Mouse (Mus musculus) bone marrow macrophage, adult 2 months (primary cell): Measurements from ENCODE around the gene Xrra1.

Experiments used
- CTCF ChIP-seq: IDR thresholded peaks from 2 replicates; pipeline ENCODE4 v1.5.1; 2012; ENCODE audit warnings: low read depth, mild to moderate bottlenecking, low read length, moderate library complexity
- POLR2A ChIP-seq: IDR thresholded peaks from 2 replicates; pipeline ENCODE4 v1.6.1; 2012; ENCODE audit warnings: mild to moderate bottlenecking, low read depth, low read length, borderline replicate concordance

GRCm38 (mm10) chr7:99858813-99859585, at the start of gene Xrra1:
- TF ChIP-seq CTCF (no peak), POLR2A (no peak)
